Mouse (Mus musculus) cerebellum, adult 9-10 months (tissue): Measurements from ENCODE around the gene Spag17.
A peak's percentile ranks its signal among the peaks of the same experiment; 100 is the strongest.

Source experiments
- DNase-seq: peaks from one replicate; pipeline ENCODE4 v3.0.0; 2022

Gene Spag17

GRCm38 (mm10) chr3:99965863-99966262 is 80.7 kb downstream of the Spag17 start:
- no peak for DNase-seq

GRCm38 (mm10) chr3:99966285-99966684 is 81.1 kb downstream of the Spag17 start:
- DNase-seq = no peak

DNA sequence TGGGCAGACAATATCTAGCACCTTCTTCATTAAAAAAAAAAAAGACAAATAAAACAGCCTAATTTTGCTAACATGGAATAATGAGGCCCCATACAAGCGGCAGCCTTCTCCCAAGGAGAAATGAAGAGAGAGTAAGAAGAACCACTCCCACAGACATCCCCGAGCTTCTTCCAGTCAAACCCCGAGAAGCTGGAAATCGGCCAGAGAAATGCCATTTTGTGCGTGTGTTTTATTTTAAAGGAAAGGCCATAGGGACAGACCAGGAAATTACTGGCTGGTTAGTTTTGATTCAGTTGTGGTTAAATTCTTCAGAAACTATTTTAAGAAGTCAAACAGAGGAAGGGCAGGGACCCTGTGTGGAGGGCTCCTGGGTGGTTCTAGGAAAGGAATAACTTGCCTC is 85.6 kb downstream of the Spag17 start:
- DNase-seq = no peak

GRCm38 (mm10) chr3:99981046-99981445 is 95.8 kb downstream of the Spag17 start:
- no peak for DNase-seq

GRCm38 (mm10) chr3:100004676-100005075 is 119.5 kb downstream of the Spag17 start:
- DNase-seq = no peak

DNA sequence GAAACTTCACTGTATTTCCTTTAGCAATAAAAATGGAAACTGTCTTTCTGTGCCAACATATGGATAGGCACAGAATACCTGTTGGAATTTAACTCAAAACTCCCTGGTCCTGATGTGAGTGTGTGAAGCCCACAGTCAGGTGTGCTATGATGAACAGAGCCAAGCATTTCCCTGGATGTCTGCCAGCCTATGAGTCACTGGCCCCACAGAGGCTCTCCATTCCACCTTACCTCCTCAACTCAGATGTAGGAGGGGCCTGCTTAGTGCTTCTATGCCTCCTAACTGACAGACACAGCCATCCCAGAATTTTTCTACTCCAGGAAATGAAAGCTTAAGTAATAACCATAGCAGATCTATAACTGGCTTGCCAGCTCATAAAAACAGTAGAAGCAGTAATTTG is 124.6 kb downstream of the Spag17 start:
- DNase-seq = no peak

DNA sequence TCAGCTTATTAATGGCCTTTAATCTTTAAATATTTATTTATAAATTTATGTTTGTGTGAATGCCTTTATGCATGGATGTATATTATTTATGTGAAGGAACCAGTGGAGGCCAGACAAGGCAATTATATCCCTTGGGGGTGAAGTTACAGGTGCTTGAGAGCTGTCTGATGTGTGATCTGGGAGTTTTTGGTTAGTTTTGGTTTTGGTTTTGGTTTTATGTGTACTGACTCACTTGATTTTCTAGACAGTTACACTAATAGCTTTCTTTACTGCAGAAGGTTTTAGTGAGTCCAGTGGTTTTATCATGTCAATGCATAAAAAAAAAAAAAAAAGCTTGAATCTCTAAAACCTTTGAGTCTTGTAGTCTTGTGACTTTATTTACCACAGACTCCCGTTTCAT is 128.9 kb downstream of the Spag17 start:
- no peak for DNase-seq

- no peak for DNase-seq
These were observed 146.1 kb downstream of the Spag17 start for GRCm38 (mm10) chr3:100031291-100031690.

DNA sequence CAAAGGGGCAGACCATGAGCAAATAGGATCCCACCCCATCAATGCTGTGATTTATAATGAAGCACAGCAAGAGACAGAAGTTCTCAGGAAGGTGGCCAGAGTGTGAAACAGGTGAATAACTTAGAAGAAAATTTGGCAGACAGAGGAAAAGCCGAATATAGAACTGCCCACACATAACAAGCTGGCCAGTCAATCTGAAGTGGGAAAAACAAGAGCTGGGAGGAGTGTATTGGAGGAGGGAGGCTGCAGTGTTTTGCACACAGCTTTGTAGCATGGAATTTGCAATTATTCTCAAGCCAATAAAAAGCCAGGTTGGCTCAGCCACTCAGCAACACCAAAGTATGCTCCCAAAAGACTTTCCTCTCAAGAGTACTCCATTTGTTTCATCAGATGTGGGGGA is 147.8 kb downstream of the Spag17 start:
- DNase-seq = no peak

DNA sequence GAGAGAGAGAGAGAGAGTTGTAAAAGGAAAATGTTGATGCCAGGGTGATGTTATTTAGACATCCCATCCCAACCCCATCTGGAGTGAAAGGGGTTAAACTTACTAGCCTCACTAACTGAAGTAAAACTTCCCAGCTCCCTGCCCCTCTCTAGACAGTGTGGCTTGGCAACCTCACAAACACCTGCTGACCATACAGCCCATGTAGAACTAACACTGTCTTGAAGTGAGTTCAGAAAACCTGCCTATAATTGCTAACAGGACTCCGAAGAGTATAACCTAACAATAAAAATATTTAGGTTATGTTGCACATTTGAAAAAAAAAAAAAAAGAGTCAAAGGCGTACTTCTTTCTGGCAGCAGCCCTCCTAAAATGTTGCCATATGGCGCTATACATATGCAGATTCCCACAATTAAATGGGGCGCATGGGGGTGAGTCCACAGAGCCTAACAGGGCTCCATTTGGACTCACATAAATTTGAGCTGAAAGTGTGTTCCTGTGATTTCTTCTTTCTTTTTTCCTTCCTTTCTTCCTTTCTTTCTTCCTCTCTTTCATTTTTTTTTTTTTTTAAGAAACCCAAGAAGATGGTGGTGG is 149.3 kb downstream of the Spag17 start:
- DNase-seq = peak; percentile 46

- no peak for DNase-seq
These were observed 149.9 kb downstream of the Spag17 start for GRCm38 (mm10) chr3:100035097-100035496.

- DNase-seq = no peak
These were observed 151.6 kb downstream of the Spag17 start for GRCm38 (mm10) chr3:100036846-100037245.

- peak; percentile 71 for DNase-seq
These were observed 189.2 kb downstream of the Spag17 start for GRCm38 (mm10) chr3:100074406-100074805.

DNA sequence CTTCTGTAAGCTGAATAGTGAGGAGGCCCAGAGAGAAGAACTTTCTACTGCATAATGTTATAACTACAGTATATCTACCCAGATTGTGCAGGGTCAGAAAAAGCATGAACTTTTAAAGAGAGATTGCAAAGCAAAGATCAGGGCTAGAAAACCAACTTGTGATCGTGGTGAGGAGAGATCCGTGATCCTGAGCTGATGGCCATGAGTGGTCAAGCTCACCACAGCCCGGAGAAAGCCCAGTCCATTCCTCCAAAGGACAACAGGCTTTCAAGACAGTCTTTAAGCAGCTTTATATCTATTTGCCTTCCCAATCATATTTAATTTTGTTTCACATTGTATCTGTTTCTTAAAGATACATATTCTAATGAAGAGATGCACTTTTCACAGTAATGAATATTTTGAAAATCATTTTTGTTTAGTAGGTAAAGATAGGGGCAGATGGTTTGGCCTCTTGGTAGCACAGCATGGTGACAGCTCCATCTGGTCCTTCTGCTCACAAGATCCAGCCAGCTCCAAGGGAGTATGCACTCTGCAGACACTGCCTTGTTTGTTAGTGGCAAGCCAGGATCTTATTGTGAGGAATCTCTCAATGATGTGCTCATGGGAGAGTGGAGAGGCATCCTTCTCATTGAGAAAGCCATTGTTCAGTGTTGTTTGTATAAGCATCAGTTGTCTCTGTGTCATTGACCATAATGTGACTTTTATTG is 217.3 kb downstream of the Spag17 start:
- DNase-seq = peak; percentile 97

GRCm38 (mm10) chr3:100106736-100107135 is 221.5 kb downstream of the Spag17 start:
- peak; percentile 88 for DNase-seq

- peak; percentile 63 for DNase-seq
These were observed 233.5 kb downstream of the Spag17 start for GRCm38 (mm10) chr3:100118681-100119080.

DNA sequence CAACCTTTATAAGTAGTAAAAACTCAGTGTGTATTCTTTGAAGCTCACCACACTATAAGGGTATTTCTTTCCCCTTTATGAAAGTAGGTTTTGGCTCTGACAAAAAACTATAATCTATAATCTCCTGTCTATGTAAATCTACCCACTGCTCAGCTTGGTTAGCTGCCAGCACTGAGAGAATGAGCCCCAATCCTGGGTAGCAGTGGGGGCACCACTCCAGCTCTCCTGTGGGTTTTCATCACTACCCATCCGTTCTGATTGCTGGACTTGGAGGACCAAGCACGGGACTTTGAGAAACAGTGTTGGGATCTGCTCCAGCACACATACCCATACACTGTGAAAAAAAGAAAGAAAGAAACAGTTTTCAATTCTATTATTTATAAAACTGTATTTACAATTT is 236.8 kb downstream of the Spag17 start:
- peak; percentile 71 for DNase-seq

DNA sequence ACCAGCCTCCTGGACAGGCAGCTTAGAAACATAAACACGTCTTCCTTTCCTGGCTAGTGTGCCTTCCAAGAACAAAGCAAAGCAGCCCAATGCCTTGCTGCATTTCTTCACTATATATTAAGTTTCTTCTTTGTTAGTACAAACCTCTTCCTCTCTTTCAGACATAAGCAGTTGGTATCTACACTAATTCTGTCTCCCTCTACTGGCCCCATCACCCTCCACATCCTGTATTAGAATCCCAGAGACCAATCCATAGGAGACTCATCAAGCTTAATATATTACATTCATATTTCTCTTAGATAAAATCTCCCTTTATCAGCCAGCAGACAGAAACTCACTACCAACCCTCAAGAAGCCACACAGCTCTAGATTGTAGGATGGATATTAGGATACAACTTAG is 237.2 kb downstream of the Spag17 start:
- DNase-seq = peak; percentile 41

- peak; percentile 17 for DNase-seq
These were observed 275.7 kb downstream of the Spag17 start for GRCm38 (mm10) chr3:100160682-100161445.

DNA sequence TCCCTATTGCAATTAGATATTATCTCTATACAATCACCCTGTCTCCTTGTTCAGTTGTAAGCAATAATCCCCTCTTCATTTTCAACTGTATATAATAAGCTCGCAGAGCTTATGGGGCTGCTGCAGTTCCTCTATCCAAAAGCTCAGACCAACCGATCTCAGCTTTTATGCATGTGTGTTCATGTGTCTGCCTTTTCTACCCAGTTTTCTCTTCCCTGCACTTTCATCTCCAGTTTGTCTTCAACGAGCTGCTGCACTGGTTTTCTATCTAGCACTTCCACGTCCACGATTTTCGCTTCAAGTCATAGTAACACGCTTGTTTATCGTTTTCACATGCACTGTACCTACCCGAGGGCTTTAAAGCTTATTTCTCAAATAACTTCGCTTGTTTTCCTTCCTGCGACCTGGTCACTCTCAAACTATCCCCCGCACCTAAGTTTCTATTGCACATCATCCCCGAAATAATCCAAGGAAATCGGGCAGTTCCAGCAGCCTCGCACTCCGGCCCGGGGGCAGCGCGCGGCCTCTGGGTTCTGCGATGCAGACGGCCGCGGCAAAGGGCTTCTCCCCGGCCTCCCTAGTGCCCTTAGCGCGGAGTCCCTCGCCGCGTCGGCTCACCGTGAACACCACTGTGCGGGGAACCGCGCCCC is 276.6 kb downstream of the Spag17 start:
- no peak for DNase-seq

GRCm38 (mm10) chr3:100162315-100163105 is 277.3 kb downstream of the Spag17 start, which contains the start of the genes Gdap2 and Wdr3:
Gene Gdap2 (plus strand): TSS chr3:100162381.
Gene Wdr3 (minus strand): TSS chr3:100162407.
- DNase-seq = peak; percentile 93

DNA sequence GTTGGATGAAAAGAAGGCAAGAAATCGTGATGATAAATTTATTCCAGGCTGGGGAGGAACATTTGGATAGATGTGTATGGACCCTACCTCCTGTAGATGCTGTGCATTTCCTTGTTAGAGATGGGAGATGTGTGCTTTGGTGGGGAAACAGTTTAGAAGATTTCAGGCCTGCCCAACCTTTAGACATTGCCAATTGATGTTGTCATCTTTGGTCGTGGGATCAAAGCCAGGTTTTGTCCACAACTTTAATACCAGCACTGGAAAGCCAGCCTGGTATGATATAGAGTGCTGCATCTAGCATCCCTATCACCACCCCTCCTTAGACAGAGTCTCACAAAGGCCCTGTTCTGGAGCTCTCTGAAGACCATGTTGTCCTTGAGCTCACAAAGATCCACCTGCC is 278.4 kb downstream of the Spag17 start:
- peak; percentile 13 for DNase-seq
